18 mouse cellular contexts compared by ENCODE assay signal in genomic region chr14:77519701-77520100, GRCm38 (mm10).
"Had no signal": no experiment of that assay in that cellular context is flagged by ENCODE, and none has a peak within 500 bp of the region (broad histone marks: within the 10 kb centered on the region; RNA-seq: fewer than 3 reads in every experiment).

No protein-coding gene starts in this region.

- H3K9me3 ChIP-seq: liver, embryonic 13.5 days; midbrain, embryonic 10.5 days; midbrain, embryonic 15.5 days; neural tube, embryonic 12.5 days; neural tube, embryonic 15.5 days; stomach, embryonic 15.5 days had no signal

- H3K27ac ChIP-seq: kidney, postnatal 0 days; left cerebral cortex, adult 2 months; liver, embryonic 13.5 days; midbrain, embryonic 10.5 days; midbrain, embryonic 15.5 days; neural tube, embryonic 12.5 days; neural tube, embryonic 15.5 days; stomach, embryonic 15.5 days had no signal

- H3K36me3 ChIP-seq: liver, embryonic 13.5 days; midbrain, embryonic 10.5 days; midbrain, embryonic 15.5 days; neural tube, embryonic 12.5 days; neural tube, embryonic 15.5 days; stomach, embryonic 15.5 days had no signal

- H3K9ac ChIP-seq: liver, embryonic 13.5 days; midbrain, embryonic 15.5 days; neural tube, embryonic 12.5 days; neural tube, embryonic 15.5 days; stomach, embryonic 15.5 days had no signal

- DNase-seq: kidney, adult 2 months; kidney, postnatal 25 days; layer of hippocampus, postnatal 36 days; liver, embryonic 13.5 days; lung, adult 2 months; lung, postnatal 14 days; lung, postnatal 4 days; right cerebral cortex, adult 18-20 months; right cerebral cortex, postnatal 14 days; spleen, adult 18-20 months; thymus, postnatal 25 days had no signal

- ATAC-seq: midbrain, embryonic 15.5 days had no signal

- H3K4me2 ChIP-seq: liver, embryonic 13.5 days; midbrain, embryonic 15.5 days; neural tube, embryonic 12.5 days; neural tube, embryonic 15.5 days; stomach, embryonic 15.5 days had no signal

- H3K4me3 ChIP-seq: left cerebral cortex, adult 2 months; liver, embryonic 13.5 days; midbrain, embryonic 10.5 days; midbrain, embryonic 15.5 days; neural tube, embryonic 12.5 days; neural tube, embryonic 15.5 days; stomach, embryonic 15.5 days had no signal

- H3K4me1 ChIP-seq: liver, embryonic 13.5 days; midbrain, embryonic 10.5 days; neural tube, embryonic 12.5 days; neural tube, embryonic 15.5 days; stomach, embryonic 15.5 days had no signal

- H3K27me3 ChIP-seq: liver, embryonic 13.5 days; midbrain, embryonic 15.5 days; neural tube, embryonic 12.5 days; neural tube, embryonic 15.5 days; stomach, embryonic 15.5 days had no signal
